Mouse (Mus musculus) kidney, adult 2 months (tissue): Measurements from ENCODE around the gene Il31.

ENCODE experiments used
- CTCF ChIP-seq: fragments of 200-500 bp; conservative IDR thresholded peaks from 2 replicates; pipeline ENCODE4 v1.5.1; 2011; ENCODE audit warnings: low read depth, mild to moderate bottlenecking, control low read depth, low read length, moderate library complexity, mixed read lengths; ENCODE audit not compliant: insufficient read depth, insufficient read length
- POLR2A ChIP-seq: fragments of 200-500 bp; IDR thresholded peaks from one replicate; pipeline ENCODE4 v1.6.1; 2011; ENCODE audit warnings: low read depth, low read length, control low read depth

DNA sequence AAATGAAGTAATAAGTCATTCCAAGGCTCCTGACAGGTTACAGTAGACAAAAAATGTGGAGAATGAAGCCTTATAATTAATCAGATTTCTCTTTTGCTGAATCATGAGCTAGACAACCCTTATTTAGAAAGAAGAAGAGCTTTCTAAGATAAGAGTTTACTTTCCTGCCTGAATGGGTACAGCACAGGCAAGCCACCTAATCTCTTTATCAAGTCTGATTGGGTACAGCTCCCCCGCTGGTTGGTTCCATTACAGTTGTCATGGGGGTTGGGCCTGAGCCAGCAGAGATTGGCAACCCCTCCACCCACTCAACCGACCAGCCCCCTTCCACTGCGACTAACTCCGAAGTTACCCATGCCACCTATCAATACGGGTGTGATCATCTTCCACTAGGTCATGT lies 27.9 kb downstream of the Il31 start:
- no peak for TF ChIP-seq POLR2A
- no peak for TF ChIP-seq CTCF
